Mouse (Mus musculus) kidney, adult 2 months (tissue): ENCODE measurements around the gene Kmt2b.

Experiments used
- CTCF ChIP-seq: fragments of 200-500 bp; conservative IDR thresholded peaks from 2 replicates; pipeline ENCODE4 v1.5.1; 2011; ENCODE audit warnings: low read depth, mild to moderate bottlenecking, control low read depth, low read length, moderate library complexity, mixed read lengths; ENCODE audit not compliant: insufficient read depth, insufficient read length
- POLR2A ChIP-seq: fragments of 200-500 bp; IDR thresholded peaks from one replicate; pipeline ENCODE4 v1.6.1; 2011; ENCODE audit warnings: low read depth, low read length, control low read depth

GRCm38 (mm10) chr7:30602583-30602982 is 14.1 kb upstream of the Kmt2b start:
- no peak for TF ChIP-seq CTCF
- no peak for TF ChIP-seq POLR2A
